Mouse (Mus musculus): ENCODE measurements around the gene Zfp46. TPM values are rescaled to one million over a fixed set of nuclear protein-coding genes. Genes with fewer than 3 reads are reported as not detected.

Gene Zfp46
- polyA plus RNA-seq, 1 experiment from 2014 or later = 24.2 TPM

DNA sequence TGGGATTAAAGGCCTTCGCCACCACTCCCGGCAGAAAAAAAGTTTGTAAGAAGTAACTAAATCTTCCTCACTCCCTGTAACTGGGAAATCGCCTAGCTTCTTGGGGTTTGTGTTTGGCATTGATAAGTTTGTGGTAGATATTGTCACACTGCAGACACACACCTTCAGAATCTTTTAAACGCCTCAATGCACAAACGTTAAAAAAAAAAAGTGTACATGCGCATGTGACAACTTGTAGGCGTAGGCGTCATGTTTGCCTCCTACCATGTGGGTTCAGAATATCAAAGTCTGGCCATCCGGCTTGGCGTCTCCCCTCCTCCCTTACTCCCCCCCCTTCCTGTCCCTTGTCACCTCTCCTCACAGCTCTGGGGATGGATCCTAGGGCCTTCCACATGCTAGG lies 27.8 kb upstream of the Zfp46 start:
- Histone ChIP-seq H3K27ac (replicated peaks; ENCODE audit: low read depth, low read length) (no peak overlapping the region), H3K36me3 (ENCODE audit: control insufficient read depth, insufficient read depth, low read length) (no peaks in the 10 kb centered on the region), H3K4me2 (ENCODE audit: low read depth, low read length) (no peak overlapping the region), H3K4me3 (ENCODE audit: low read depth, low read length) (no peak overlapping the region), H3K4me1 (ENCODE audit: control insufficient read depth, insufficient read depth, low read length) (no peaks in the 10 kb centered on the region), H3K9me3 (ENCODE audit: control insufficient read depth, low read length) (no peaks in the 10 kb centered on the region), H3K27me3 (replicated peaks; ENCODE audit: control insufficient read depth, insufficient read depth, low read length) (0 out of 2 replicates have a peak, but pooled peaks cover 5% of the 10 kb centered on the region), H3K9ac (ENCODE audit: low read depth, low read length) (no peak overlapping the region)
- DNase-seq (ENCODE audit: low spot score) = no peak
- no peak for ATAC-seq (ENCODE audit: low read depth)
- WGBS = 75% methylated on average over 10 of the region's 10 CpGs

DNA sequence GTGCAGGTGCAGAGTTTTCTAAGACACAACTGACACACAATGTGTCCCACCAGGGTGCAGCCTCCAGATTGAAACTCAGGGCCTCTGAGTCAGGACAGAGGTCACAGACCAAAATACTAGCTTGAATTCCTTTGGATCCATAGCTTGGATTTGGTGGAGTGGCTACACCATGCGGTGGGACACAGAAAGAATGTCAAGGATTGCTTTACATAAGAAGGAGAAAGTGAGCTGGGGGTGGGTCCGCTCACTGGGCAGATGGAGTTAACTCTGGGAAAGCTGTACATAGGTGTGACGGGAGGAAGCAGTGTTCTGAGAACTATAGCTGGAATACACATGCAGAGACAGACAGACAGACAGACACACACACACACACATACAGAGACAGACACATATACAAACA lies 24.6 kb upstream of the Zfp46 start:
- Histone ChIP-seq H3K4me3 (ENCODE audit: low read depth, low read length) (no peak overlapping the region), H3K27me3 (replicated peaks; ENCODE audit: control insufficient read depth, insufficient read depth, low read length) (no peaks in the 10 kb centered on the region), H3K9me3 (ENCODE audit: control insufficient read depth, low read length) (no peaks in the 10 kb centered on the region), H3K9ac (ENCODE audit: low read depth, low read length) (no peak overlapping the region), H3K27ac (replicated peaks; ENCODE audit: low read depth, low read length) (no peak overlapping the region), H3K4me1 (ENCODE audit: control insufficient read depth, insufficient read depth, low read length) (no peaks in the 10 kb centered on the region), H3K4me2 (ENCODE audit: low read depth, low read length) (no peak overlapping the region), H3K36me3 (ENCODE audit: control insufficient read depth, insufficient read depth, low read length) (no peaks in the 10 kb centered on the region)
- 60% methylated on average over 3 of the region's 3 CpGs for WGBS
- ATAC-seq (ENCODE audit: low read depth) (no peak), DNase-seq (ENCODE audit: low spot score) (no peak)

DNA sequence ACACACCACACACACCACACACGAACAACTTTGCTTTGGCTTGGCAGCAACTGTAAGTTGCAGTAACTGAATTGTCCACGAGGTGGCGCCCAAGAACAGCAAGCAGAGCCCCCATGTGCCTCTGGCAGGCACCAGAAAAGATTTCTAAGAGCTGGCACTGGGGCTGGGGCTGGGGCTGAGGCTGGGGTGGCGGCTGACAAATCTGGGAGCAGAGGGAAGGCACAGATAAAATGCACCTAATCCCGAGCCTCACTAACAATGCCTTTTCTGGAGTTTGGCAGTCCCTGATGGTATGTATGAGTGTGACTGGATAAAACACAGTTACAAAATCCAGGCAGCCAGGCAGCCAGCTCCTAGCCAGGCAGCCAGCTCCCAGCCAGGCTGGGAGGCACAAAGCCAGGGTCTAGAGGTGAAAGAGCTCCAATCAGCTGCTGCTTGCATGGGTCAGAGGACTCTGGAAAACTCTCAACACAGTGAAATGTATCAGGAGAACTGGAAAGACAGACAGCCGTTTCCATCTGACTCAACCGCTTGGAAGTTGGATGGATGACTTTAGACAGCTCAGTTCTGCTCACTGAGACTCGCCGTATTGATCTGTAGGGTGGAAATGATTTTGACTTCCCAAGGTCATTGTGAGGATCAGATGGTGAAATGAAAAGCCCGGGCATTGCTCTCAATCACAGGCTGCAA lies 23.8 kb upstream of the Zfp46 start:
- H3K36me3 ChIP-seq (ENCODE audit: control insufficient read depth, insufficient read depth, low read length) = no peaks in the 10 kb centered on the region
- H3K4me3 ChIP-seq (ENCODE audit: low read depth, low read length) = no peak overlapping the region
- no peaks in the 10 kb centered on the region for H3K27me3 ChIP-seq (replicated peaks; ENCODE audit: control insufficient read depth, insufficient read depth, low read length)
- no peak overlapping the region for H3K4me2 ChIP-seq (ENCODE audit: low read depth, low read length)
- no peak overlapping the region for H3K9ac ChIP-seq (ENCODE audit: low read depth, low read length)
- no peaks in the 10 kb centered on the region for H3K4me1 ChIP-seq (ENCODE audit: control insufficient read depth, insufficient read depth, low read length)
- peak; percentile 77 for DNase-seq (ENCODE audit: low spot score)
- H3K9me3 ChIP-seq (ENCODE audit: control insufficient read depth, low read length) = no peaks in the 10 kb centered on the region
- H3K27ac ChIP-seq (replicated peaks; ENCODE audit: low read depth, low read length) = no peak overlapping the region
- 0 out of 2 replicates have a peak, but pooled peaks have one; percentile 27 for ATAC-seq (ENCODE audit: low read depth)
- 45% methylated on average over 8 of the region's 10 CpGs for WGBS

DNA sequence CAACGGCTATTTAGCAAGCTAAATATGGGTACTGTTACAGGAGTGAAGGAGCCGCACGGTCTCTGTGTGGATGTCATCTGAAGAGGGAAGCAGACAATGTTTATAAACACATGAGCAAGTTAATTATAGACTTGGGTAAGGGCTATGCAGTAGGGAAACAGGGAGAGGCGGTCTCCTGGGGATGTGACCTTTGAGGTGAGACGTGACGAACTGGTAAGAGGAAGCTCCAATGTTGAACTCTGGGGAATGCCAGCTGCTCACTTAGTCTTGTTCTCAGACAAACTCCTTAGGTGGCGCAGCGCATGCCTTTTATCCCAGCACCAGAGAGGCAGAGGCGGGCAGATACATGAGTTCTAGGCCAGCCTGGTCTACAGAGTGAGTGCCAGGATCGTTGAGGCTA lies 22.6 kb upstream of the Zfp46 start:
- H3K9ac ChIP-seq (ENCODE audit: low read depth, low read length) = no peak overlapping the region
- ATAC-seq (ENCODE audit: low read depth) (no peak; the same call in 1 of the 2 replicates), DNase-seq (ENCODE audit: low spot score) (peak; percentile 55)
- no peaks in the 10 kb centered on the region for H3K27me3 ChIP-seq (replicated peaks; ENCODE audit: control insufficient read depth, insufficient read depth, low read length)
- 65% methylated on average over 10 of the region's 10 CpGs for WGBS
- no peak overlapping the region for H3K4me3 ChIP-seq (ENCODE audit: low read depth, low read length)
- H3K27ac ChIP-seq (replicated peaks; ENCODE audit: low read depth, low read length) = no peak overlapping the region
- H3K9me3 ChIP-seq (ENCODE audit: control insufficient read depth, low read length) = no peaks in the 10 kb centered on the region
- H3K36me3 ChIP-seq (ENCODE audit: control insufficient read depth, insufficient read depth, low read length) = no peaks in the 10 kb centered on the region
- H3K4me1 ChIP-seq (ENCODE audit: control insufficient read depth, insufficient read depth, low read length) = no peaks in the 10 kb centered on the region
- H3K4me2 ChIP-seq (ENCODE audit: low read depth, low read length) = no peak overlapping the region

DNA sequence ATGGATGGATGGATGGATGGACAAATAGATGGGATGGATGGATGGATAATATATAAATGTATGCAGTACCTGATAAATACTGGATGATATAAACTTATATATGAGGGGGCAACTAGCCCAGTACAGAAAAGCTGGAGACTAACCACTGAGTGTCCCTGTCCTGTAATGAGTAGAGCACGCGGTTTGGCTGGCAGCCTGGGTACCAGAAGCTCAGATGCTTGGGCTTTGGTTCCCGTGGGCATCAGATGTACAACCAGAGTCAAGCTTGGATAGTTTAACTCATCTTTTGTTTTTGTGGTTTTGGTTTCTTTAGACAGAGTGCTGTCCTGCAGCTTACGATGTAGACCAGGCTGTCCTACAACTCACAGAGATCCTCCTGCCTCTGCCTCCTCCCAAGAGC lies 20.9 kb upstream of the Zfp46 start:
- DNase-seq (ENCODE audit: low spot score) (no peak), ATAC-seq (ENCODE audit: low read depth) (no peak)
- WGBS = 95% methylated on average over 4 of the region's 4 CpGs
- Histone ChIP-seq H3K9me3 (ENCODE audit: control insufficient read depth, low read length) (no peaks in the 10 kb centered on the region), H3K27me3 (replicated peaks; ENCODE audit: control insufficient read depth, insufficient read depth, low read length) (no peaks in the 10 kb centered on the region), H3K4me3 (ENCODE audit: low read depth, low read length) (no peak overlapping the region), H3K36me3 (ENCODE audit: control insufficient read depth, insufficient read depth, low read length) (no peaks in the 10 kb centered on the region), H3K4me1 (ENCODE audit: control insufficient read depth, insufficient read depth, low read length) (no peaks in the 10 kb centered on the region), H3K4me2 (ENCODE audit: low read depth, low read length) (no peak overlapping the region), H3K9ac (ENCODE audit: low read depth, low read length) (no peak overlapping the region), H3K27ac (replicated peaks; ENCODE audit: low read depth, low read length) (no peak overlapping the region)

DNA sequence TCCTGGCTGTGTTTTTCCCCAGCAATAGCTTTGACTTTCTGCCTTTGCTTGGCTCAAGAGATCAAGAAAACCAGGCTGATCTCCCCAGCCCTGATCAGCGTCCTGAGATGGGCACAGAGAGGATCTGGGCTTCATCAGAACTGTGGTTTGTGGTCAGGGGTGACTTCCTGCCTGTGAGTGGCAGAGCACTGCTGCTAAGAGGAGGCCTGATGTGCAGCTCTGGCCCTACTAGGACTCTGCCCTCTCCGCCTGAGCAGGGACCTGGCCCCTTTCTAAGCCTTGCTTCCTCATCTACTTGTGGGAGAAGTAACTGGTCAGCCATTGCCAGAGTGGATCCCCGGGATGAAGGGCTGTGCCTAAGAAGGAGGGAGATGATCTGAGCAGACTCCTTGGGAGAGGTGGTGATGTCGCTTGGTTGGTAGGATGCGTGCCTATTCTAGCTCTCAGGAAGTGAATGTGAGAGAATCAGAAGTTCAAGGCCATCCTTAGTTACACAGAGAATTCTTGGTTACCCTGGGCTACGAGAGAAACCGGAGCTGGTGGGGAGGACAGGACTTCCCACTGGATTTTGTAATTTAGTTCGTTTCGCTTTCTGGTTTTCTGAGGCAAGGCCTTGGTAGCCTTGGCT lies 17.7 kb upstream of the Zfp46 start:
- no peak overlapping the region for H3K4me3 ChIP-seq (ENCODE audit: low read depth, low read length)
- WGBS = 76% methylated on average over 9 of the region's 9 CpGs
- H3K27ac ChIP-seq (replicated peaks; ENCODE audit: low read depth, low read length) = no peak overlapping the region
- no peaks in the 10 kb centered on the region for H3K9me3 ChIP-seq (ENCODE audit: control insufficient read depth, low read length)
- DNase-seq (ENCODE audit: low spot score) (no peak), ATAC-seq (ENCODE audit: low read depth) (no peak)
- H3K27me3 ChIP-seq (replicated peaks; ENCODE audit: control insufficient read depth, insufficient read depth, low read length) = no peaks in the 10 kb centered on the region
- no peak overlapping the region for H3K9ac ChIP-seq (ENCODE audit: low read depth, low read length)
- no peak overlapping the region for H3K4me2 ChIP-seq (ENCODE audit: low read depth, low read length)
- H3K36me3 ChIP-seq (ENCODE audit: control insufficient read depth, insufficient read depth, low read length) = no peaks in the 10 kb centered on the region
- no peaks in the 10 kb centered on the region for H3K4me1 ChIP-seq (ENCODE audit: control insufficient read depth, insufficient read depth, low read length)

DNA sequence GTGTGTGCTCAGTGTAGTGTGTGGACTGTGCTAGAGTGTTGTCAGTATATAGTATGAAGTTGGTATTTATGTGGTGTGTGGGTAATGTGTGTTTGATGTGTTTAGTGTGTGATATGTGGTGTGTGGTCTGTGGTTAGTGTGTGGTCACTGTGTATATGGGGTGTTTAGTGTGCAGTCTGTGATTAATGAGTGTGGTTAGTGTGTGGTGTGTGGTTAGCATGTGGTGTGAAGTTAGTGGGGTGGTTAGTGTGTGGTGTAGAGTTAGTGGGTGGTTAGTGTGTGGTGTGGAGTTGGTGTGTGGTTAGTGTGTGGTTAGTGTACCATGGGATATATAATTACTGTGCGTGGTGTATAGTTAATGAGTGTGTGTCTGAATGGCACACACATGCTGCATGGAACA lies 15.6 kb upstream of the Zfp46 start:
- H3K9ac ChIP-seq (ENCODE audit: low read depth, low read length) = no peak overlapping the region
- no peak overlapping the region for H3K27ac ChIP-seq (replicated peaks; ENCODE audit: low read depth, low read length)
- no peaks in the 10 kb centered on the region for H3K4me1 ChIP-seq (ENCODE audit: control insufficient read depth, insufficient read depth, low read length)
- 73% methylated on average over 1 of the region's 1 CpGs for whole genome bisulfite sequencing
- no peak overlapping the region for H3K4me2 ChIP-seq (ENCODE audit: low read depth, low read length)
- 0 out of 2 replicates have a peak, but pooled peaks cover 4% of the 10 kb centered on the region for H3K36me3 ChIP-seq (ENCODE audit: control insufficient read depth, insufficient read depth, low read length)
- H3K27me3 ChIP-seq (replicated peaks; ENCODE audit: control insufficient read depth, insufficient read depth, low read length) = no peaks in the 10 kb centered on the region
- DNase-seq (ENCODE audit: low spot score) (no peak), ATAC-seq (ENCODE audit: low read depth) (peak; percentile 57; the same call in 1 of the 2 replicates)
- no peak overlapping the region for H3K4me3 ChIP-seq (ENCODE audit: low read depth, low read length)
- H3K9me3 ChIP-seq (ENCODE audit: control insufficient read depth, low read length) = peaks cover 14% of the 10 kb centered on the region

DNA sequence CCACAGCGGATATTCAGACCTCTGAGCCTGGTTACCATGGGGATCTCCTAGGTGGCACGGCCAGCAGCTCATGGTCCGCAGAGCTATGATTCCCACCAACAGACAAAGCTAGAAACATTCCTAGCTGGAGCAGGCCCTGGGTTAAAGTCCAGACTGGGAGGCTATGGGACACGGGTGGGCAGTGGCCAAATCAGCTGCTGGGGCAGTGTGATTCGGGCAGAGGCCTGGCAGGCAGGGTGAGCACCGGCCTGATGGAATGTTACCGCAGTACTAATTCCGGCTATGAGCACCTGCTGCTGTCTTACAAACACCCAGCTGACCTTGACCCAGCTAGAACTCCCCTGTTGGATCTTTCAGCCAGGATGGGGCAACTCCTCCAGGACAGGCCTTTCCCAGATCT lies 13.8 kb upstream of the Zfp46 start:
- 88% methylated on average over 8 of the region's 8 CpGs for WGBS
- DNase-seq (ENCODE audit: low spot score) = no peak

DNA sequence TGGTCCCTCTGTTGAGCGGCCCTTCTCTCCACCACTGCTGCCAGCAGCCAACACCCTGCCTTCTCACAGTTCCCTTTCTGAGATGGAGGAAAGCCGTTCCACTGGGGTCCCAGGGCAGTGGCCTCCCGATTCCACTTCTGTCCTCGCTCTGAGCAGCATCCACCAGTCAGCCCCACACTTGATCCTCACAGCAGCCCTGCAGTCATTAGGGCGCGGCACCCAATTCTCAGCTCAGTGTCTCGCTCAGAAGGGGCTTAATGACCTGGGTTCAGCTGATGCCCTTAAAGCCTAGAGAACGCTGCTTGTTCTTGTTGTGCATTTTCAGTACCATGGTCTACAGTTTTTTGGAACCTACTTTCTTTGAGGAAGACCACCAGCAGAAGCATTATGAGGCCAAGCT lies 3.4 kb upstream of the Zfp46 start:
- no peak overlapping the region for H3K4me2 ChIP-seq (ENCODE audit: low read depth, low read length)
- peaks cover 25% of the 10 kb centered on the region for H3K4me1 ChIP-seq (ENCODE audit: control insufficient read depth, insufficient read depth, low read length)
- H3K27ac ChIP-seq (replicated peaks; ENCODE audit: low read depth, low read length) = no peak overlapping the region
- DNase-seq (ENCODE audit: low spot score) (no peak), ATAC-seq (ENCODE audit: low read depth) (no peak)
- no peak overlapping the region for H3K9ac ChIP-seq (ENCODE audit: low read depth, low read length)
- WGBS = 80% methylated on average over 8 of the region's 8 CpGs
- H3K9me3 ChIP-seq (ENCODE audit: control insufficient read depth, low read length) = no peaks in the 10 kb centered on the region
- H3K4me3 ChIP-seq (ENCODE audit: low read depth, low read length) = no peak overlapping the region
- no peaks in the 10 kb centered on the region for H3K27me3 ChIP-seq (replicated peaks; ENCODE audit: control insufficient read depth, insufficient read depth, low read length)
- no peaks in the 10 kb centered on the region for H3K36me3 ChIP-seq (ENCODE audit: control insufficient read depth, insufficient read depth, low read length)

More for the DNA sequence above, 13.8 kb upstream of the Zfp46 start:
- Histone ChIP-seq H3K36me3 (ENCODE audit: control insufficient read depth, insufficient read depth, low read length) (0 out of 2 replicates have a peak, but pooled peaks cover 4% of the 10 kb centered on the region), H3K9ac (ENCODE audit: low read depth, low read length) (no peak overlapping the region), H3K4me1 (ENCODE audit: control insufficient read depth, insufficient read depth, low read length) (no peaks in the 10 kb centered on the region), H3K4me2 (ENCODE audit: low read depth, low read length) (no peak overlapping the region), H3K4me3 (ENCODE audit: low read depth, low read length) (no peak overlapping the region), H3K9me3 (ENCODE audit: control insufficient read depth, low read length) (peaks cover 17% of the 10 kb centered on the region), H3K27me3 (replicated peaks; ENCODE audit: control insufficient read depth, insufficient read depth, low read length) (no peaks in the 10 kb centered on the region), H3K27ac (replicated peaks; ENCODE audit: low read depth, low read length) (no peak overlapping the region)
- ATAC-seq (ENCODE audit: low read depth) = no peak

Measured in embryonic facial prominence, embryonic 14.5 days (tissue).